Mouse (Mus musculus) spleen, adult 2 months (tissue): ENCODE data around the gene Toe1.

Experiments
- CTCF ChIP-seq: fragments of 200-500 bp; IDR thresholded peaks from 2 replicates; pipeline ENCODE4 v1.5.1; 2011; ENCODE audit warnings: mild to moderate bottlenecking, inconsistent platforms; ENCODE audit not compliant: insufficient read depth, insufficient read length, insufficient replicate concordance; ENCODE audit errors: extremely low read depth
- POLR2A ChIP-seq: fragments of 200-500 bp; IDR thresholded peaks from 2 replicates; pipeline ENCODE4 v1.6.1; 2011; ENCODE audit warnings: low read depth, low read length, inconsistent platforms

- no peak for TF ChIP-seq POLR2A
- no peak for TF ChIP-seq CTCF
Observed at GRCm38 (mm10) chr4:116854286-116854685, 46.8 kb upstream of the Toe1 start.
